Mouse (Mus musculus) embryonic facial prominence, embryonic 14.5 days (tissue): Measurements from ENCODE around the gene Daglb. TPM values are rescaled to one million over a fixed set of nuclear protein-coding genes. Genes with fewer than 3 reads are reported as not detected.

Experiments used
- ATAC-seq: fragments of 200-750 bp; cut with Nextera tagmentation; 2 replicates; pipeline ENCODE4 v1.8.0; 2017; ENCODE audit warnings: low read depth, moderate number of reproducible peaks, moderate TSS enrichment
- DNase-seq: peaks from one replicate; pipeline ENCODE4 v3.0.0-alpha.2; 2015; ENCODE audit warnings: low spot score
- H3K27ac ChIP-seq: fragments of 300-500 bp; sonication (generic); replicated peaks from 2 replicates; pipeline ENCODE4 v1.5.1; 2014; ENCODE audit warnings: low read depth, mild to moderate bottlenecking, low read length, moderate library complexity
- H3K27me3 ChIP-seq: fragments of 300-500 bp; sonication (generic); replicated peaks from 2 replicates; pipeline ENCODE4 v1.6.1; 2014; ENCODE audit warnings: low read length; ENCODE audit not compliant: control insufficient read depth, insufficient read depth
- H3K36me3 ChIP-seq: fragments of 300-500 bp; sonication (generic); 2 replicates; pipeline ENCODE4 v1.6.1; 2014; ENCODE audit warnings: low read length, mixed read lengths; ENCODE audit not compliant: control insufficient read depth, insufficient read depth
- H3K4me1 ChIP-seq: fragments of 300-500 bp; sonication (generic); 2 replicates; pipeline ENCODE4 v1.6.1; 2014; ENCODE audit warnings: antibody characterized with exemption, low read length; ENCODE audit not compliant: control insufficient read depth, insufficient read depth
- H3K4me2 ChIP-seq: fragments of 300-500 bp; sonication (generic); 2 replicates; pipeline ENCODE4 v1.6.1; 2014; ENCODE audit warnings: low read depth, mild to moderate bottlenecking, low read length, moderate library complexity, mixed read lengths
- H3K4me3 ChIP-seq: fragments of 300-500 bp; sonication (generic); 2 replicates; pipeline ENCODE4 v1.5.1; 2014; ENCODE audit warnings: low read depth, mild to moderate bottlenecking, low read length
- H3K9ac ChIP-seq: fragments of 300-500 bp; sonication (generic); 2 replicates; pipeline ENCODE4 v1.6.1; 2014; ENCODE audit warnings: low read depth, mild to moderate bottlenecking, low read length, moderate library complexity, mixed read lengths
- H3K9me3 ChIP-seq: fragments of 300-500 bp; sonication (generic); 2 replicates; pipeline ENCODE4 v1.6.1; 2016; ENCODE audit warnings: low read length; ENCODE audit not compliant: control insufficient read depth
- WGBS: fragments of 180-500 bp; shearing (Covaris S2); extraction: QIAGEN DNeasy Blood & Tissue Kit; methylation state at CpG from one replicate; pipeline ENCODE4 v1.1.7; 2014; 5-methylcytosine and 5-hydroxymethylcytosine counted together
- polyA plus RNA-seq: library from polyadenylated mRNA; unstranded; fragments of >200 nt; fragmentation: Nextera tagmentation; extraction: Ambion mirVana; gene quantifications from 2 replicates; pipeline ENCODE4 v1.2.1, GENCODE M21; 2014

The Daglb gene
- polyA plus RNA-seq, 1 experiment from 2014 or later, result 7.6 TPM

GRCm38 (mm10) chr5:143517436-143517835, 53.1 kb downstream of the Daglb start:
- no peak overlapping the region for H3K9ac ChIP-seq
- DNase-seq, result peak; percentile 44
- H3K4me2 ChIP-seq, result no peak overlapping the region
- no peak for ATAC-seq
- no peaks in the 10 kb centered on the region for H3K27me3 ChIP-seq
- 61% methylated on average over 6 of the region's 6 CpGs for WGBS
- no peak overlapping the region for H3K4me3 ChIP-seq
- H3K27ac ChIP-seq, result no peak overlapping the region
- H3K36me3 ChIP-seq, result peaks cover 49% of the 10 kb centered on the region
- H3K4me1 ChIP-seq, result peaks cover 8% of the 10 kb centered on the region; the same call in 1 of the 2 replicates
- H3K9me3 ChIP-seq, result no peaks in the 10 kb centered on the region

GRCm38 (mm10) chr5:143518045-143518591, 53.7 kb downstream of the Daglb start:
- H3K27ac ChIP-seq, result no peak overlapping the region; the same call in 1 of the 2 replicates
- no peaks in the 10 kb centered on the region for H3K27me3 ChIP-seq
- no peak overlapping the region for H3K4me2 ChIP-seq
- H3K9ac ChIP-seq, result no peak overlapping the region
- H3K4me3 ChIP-seq, result no peak overlapping the region
- DNase-seq (peak; percentile 66), ATAC-seq (peak; percentile 55)
- WGBS, result 79% methylated on average over 6 of the region's 6 CpGs
- H3K9me3 ChIP-seq, result no peaks in the 10 kb centered on the region
- H3K36me3 ChIP-seq, result peaks cover 46% of the 10 kb centered on the region
- H3K4me1 ChIP-seq, result peaks cover 8% of the 10 kb centered on the region; the same call in 1 of the 2 replicates

- ATAC-seq (no peak), DNase-seq (no peak)
- Histone ChIP-seq H3K9ac (no peak overlapping the region), H3K27me3 (no peaks in the 10 kb centered on the region), H3K9me3 (no peaks in the 10 kb centered on the region), H3K36me3 (peaks cover 27% of the 10 kb centered on the region), H3K27ac (no peak overlapping the region), H3K4me3 (no peak overlapping the region), H3K4me2 (no peak overlapping the region), H3K4me1 (peaks cover 16% of the 10 kb centered on the region)
- 74% methylated on average over 2 of the region's 2 CpGs for WGBS
These were observed 56.0 kb downstream of the Daglb start for GRCm38 (mm10) chr5:143520415-143520814.

- Histone ChIP-seq H3K9ac (no peak overlapping the region), H3K27ac (no peak overlapping the region), H3K4me3 (no peak overlapping the region), H3K4me2 (no peak overlapping the region), H3K27me3 (no peaks in the 10 kb centered on the region), H3K36me3 (peaks cover 12% of the 10 kb centered on the region), H3K9me3 (no peaks in the 10 kb centered on the region), H3K4me1 (peaks cover 25% of the 10 kb centered on the region)
- ATAC-seq, result no peak
- DNase-seq, result no peak
- 93% methylated on average over 3 of the region's 3 CpGs for WGBS
These were observed 58.5 kb downstream of the Daglb start for GRCm38 (mm10) chr5:143522882-143523281.

GRCm38 (mm10) chr5:143525454-143526225, 61.3 kb downstream of the Daglb start:
- Histone ChIP-seq H3K36me3 (peaks cover 4% of the 10 kb centered on the region), H3K4me2 (peak overlapping the region; percentile 90), H3K9me3 (no peaks in the 10 kb centered on the region), H3K4me1 (peaks cover 21% of the 10 kb centered on the region), H3K27me3 (no peaks in the 10 kb centered on the region), H3K27ac (peak overlapping the region; percentile 39; the same call in 1 of the 2 replicates), H3K9ac (peak overlapping the region; percentile 100), H3K4me3 (peak overlapping the region; percentile 98)
- DNase-seq (peak; percentile 56), ATAC-seq (no peak)
- WGBS, result 39% methylated on average over 7 of the region's 7 CpGs

- no peaks in the 10 kb centered on the region for H3K27me3 ChIP-seq
- peak; percentile 74 for DNase-seq
- 2% methylated on average over 28 of the region's 28 CpGs for WGBS
- peak overlapping the region; percentile 100 for H3K9ac ChIP-seq
- ATAC-seq, result no peak
- H3K4me2 ChIP-seq, result peak overlapping the region; percentile 90
- no peaks in the 10 kb centered on the region for H3K9me3 ChIP-seq
- peak overlapping the region; percentile 98 for H3K4me3 ChIP-seq
- H3K27ac ChIP-seq, result peak overlapping the region; percentile 99
- peaks cover 4% of the 10 kb centered on the region; the same call in 1 of the 2 replicates for H3K36me3 ChIP-seq
- H3K4me1 ChIP-seq, result peaks cover 21% of the 10 kb centered on the region
These were observed 62.4 kb downstream of the Daglb start for GRCm38 (mm10) chr5:143526698-143527331.

GRCm38 (mm10) chr5:143527486-143528307, 63.3 kb downstream of the Daglb start, which contains the start of gene Rac1:
Rac1 (minus strand) TSS chr5:143528036.
- H3K4me1 ChIP-seq, result peaks cover 21% of the 10 kb centered on the region
- DNase-seq (peak; percentile 97), ATAC-seq (peak; percentile 97)
- H3K9ac ChIP-seq, result peak within 1 kb of the TSS; percentile 100
- peak within 1 kb of the TSS; percentile 98 for H3K4me3 ChIP-seq
- H3K27ac ChIP-seq, result peak within 1 kb of the TSS; percentile 99
- H3K36me3 ChIP-seq, result peaks cover 4% of the 10 kb centered on the region; the same call in 1 of the 2 replicates
- H3K4me2 ChIP-seq, result peak within 1 kb of the TSS; percentile 90
- H3K27me3 ChIP-seq, result no peaks in the 10 kb centered on the region
- no peaks in the 10 kb centered on the region for H3K9me3 ChIP-seq
- WGBS, result 1% methylated on average over 24 of the region's 105 CpGs

- Histone ChIP-seq H3K4me2 (peak overlapping the region; percentile 90), H3K9me3 (no peaks in the 10 kb centered on the region), H3K27ac (peak overlapping the region; percentile 99), H3K36me3 (peaks cover 4% of the 10 kb centered on the region; the same call in 1 of the 2 replicates), H3K27me3 (no peaks in the 10 kb centered on the region), H3K9ac (peak overlapping the region; percentile 100), H3K4me1 (peaks cover 21% of the 10 kb centered on the region), H3K4me3 (peak overlapping the region; percentile 98)
- no peak for DNase-seq
- 13% methylated on average over 7 of the region's 7 CpGs for WGBS
- ATAC-seq, result peak; percentile 15; the same call in 1 of the 2 replicates
These were observed 63.9 kb downstream of the Daglb start for GRCm38 (mm10) chr5:143528308-143528683.
